ENCODE assay signal across 8 mouse cellular contexts in genomic region chr6:6005762-6006431, GRCm38 (mm10).
DNase-seq lines count a peak whose midpoint lies in the region; ATAC-seq and TF ChIP-seq lines count a peak whose summit lies in the region.

No protein-coding gene starts in this region.

- WGBS in forebrain, embryonic 12.5 days, result 3% methylated on average over 42 of the region's 42 CpGs
- whole genome bisulfite sequencing in heart, embryonic 16.5 days, result under 1% methylated on average over 41 of the region's 42 CpGs
- 7% methylated on average over 42 of the region's 42 CpGs for WGBS in liver, embryonic 12.5 days (ENCODE audit: insufficient replicate concordance)

- peak; percentile 51 for DNase-seq in c-Kit-positive CD71-negative TER-119-negative erythroid progenitor cells, embryonic 14.5 days (ENCODE audit: low read depth)
- peak; percentile 80 for DNase-seq in kidney, postnatal 14 days
- DNase-seq in neural tube, embryonic 10.5 days (ENCODE audit: extremely low spot score, low spot score), result peak; percentile 84

- peak overlapping the region; percentile 53 for H3K9ac ChIP-seq in forebrain, embryonic 12.5 days
- peak overlapping the region; percentile 76 for H3K9ac ChIP-seq in heart, embryonic 16.5 days (ENCODE audit: low read length)
- H3K9ac ChIP-seq in liver, embryonic 12.5 days, result peak overlapping the region; percentile 41; the same call in 1 of the 2 replicates

- TF ChIP-seq POLR2A in testis, adult 2 months (IDR thresholded peaks at IDR 0.05; ENCODE audit: control insufficient read depth, low read depth, low read length), result no peak

- no peaks in the 10 kb centered on the region for H3K36me3 ChIP-seq in E14TG2a.4 (ENCODE audit: insufficient read depth, low read length)
- no peaks in the 10 kb centered on the region for H3K36me3 ChIP-seq in forebrain, embryonic 12.5 days (replicated peaks)
- H3K36me3 ChIP-seq in heart, embryonic 16.5 days (ENCODE audit: control insufficient read depth, insufficient read depth), result no peaks in the 10 kb centered on the region
- H3K36me3 ChIP-seq in liver, embryonic 12.5 days, result no peaks in the 10 kb centered on the region
- H3K36me3 ChIP-seq in testis, adult 2 months (ENCODE audit: control insufficient read depth, insufficient read depth, low read length), result no peaks in the 10 kb centered on the region

- peak; percentile 95 for ATAC-seq in forebrain, embryonic 12.5 days (ENCODE audit: low FRiP score)
- ATAC-seq in heart, embryonic 16.5 days (replicated peaks; ENCODE audit: extremely low read depth, insufficient read depth, low FRiP score), result peak; percentile 86
- ATAC-seq in liver, embryonic 12.5 days, result peak; percentile 59; the same call in 1 of the 2 replicates

- peak overlapping the region; percentile 88 for H3K4me2 ChIP-seq in forebrain, embryonic 12.5 days
- H3K4me2 ChIP-seq in heart, embryonic 16.5 days (ENCODE audit: low read depth, low read length), result peak overlapping the region; percentile 94
- H3K4me2 ChIP-seq in liver, embryonic 12.5 days, result peak overlapping the region; percentile 72

- peaks cover 14% of the 10 kb centered on the region for H3K27me3 ChIP-seq in E14TG2a.4 (ENCODE audit: insufficient read depth, low read length)
- no peaks in the 10 kb centered on the region for H3K27me3 ChIP-seq in forebrain, embryonic 12.5 days
- no peaks in the 10 kb centered on the region for H3K27me3 ChIP-seq in heart, embryonic 16.5 days (ENCODE audit: control insufficient read depth, insufficient read depth, low read length)
- H3K27me3 ChIP-seq in liver, embryonic 12.5 days (replicated peaks), result peaks cover 19% of the 10 kb centered on the region
- H3K27me3 ChIP-seq in testis, adult 2 months (ENCODE audit: control insufficient read depth, insufficient read depth, low read length), result no peaks in the 10 kb centered on the region

- H3K4me3 ChIP-seq in E14TG2a.4 (replicated peaks; ENCODE audit: low read length), result peak overlapping the region; percentile 78
- H3K4me3 ChIP-seq in forebrain, embryonic 12.5 days (replicated peaks), result peak overlapping the region; percentile 50
- H3K4me3 ChIP-seq in heart, embryonic 16.5 days (ENCODE audit: low read length), result peak overlapping the region; percentile 71
- H3K4me3 ChIP-seq in liver, embryonic 12.5 days, result peak overlapping the region; percentile 56
- peak overlapping the region; percentile 88 for H3K4me3 ChIP-seq in testis, adult 2 months (ENCODE audit: control insufficient read depth, low read depth, low read length)

- H3K9me3 ChIP-seq in E14TG2a.4 (ENCODE audit: low read length), result no peaks in the 10 kb centered on the region
- no peaks in the 10 kb centered on the region for H3K9me3 ChIP-seq in forebrain, embryonic 12.5 days
- no peaks in the 10 kb centered on the region for H3K9me3 ChIP-seq in heart, embryonic 16.5 days (replicated peaks; ENCODE audit: control insufficient read depth, low read length)
- no peaks in the 10 kb centered on the region for H3K9me3 ChIP-seq in liver, embryonic 12.5 days (replicated peaks)

- peaks cover 2% of the 10 kb centered on the region for H3K4me1 ChIP-seq in E14TG2a.4 (replicated peaks; ENCODE audit: low read depth, low read length)
- peaks cover 12% of the 10 kb centered on the region for H3K4me1 ChIP-seq in forebrain, embryonic 12.5 days
- H3K4me1 ChIP-seq in heart, embryonic 16.5 days (ENCODE audit: control insufficient read depth, insufficient read depth, low read length), result peaks cover 10% of the 10 kb centered on the region; the same call in 1 of the 2 replicates
- no peaks in the 10 kb centered on the region for H3K4me1 ChIP-seq in liver, embryonic 12.5 days
- H3K4me1 ChIP-seq in testis, adult 2 months (ENCODE audit: control insufficient read depth, insufficient read depth, low read length), result peaks cover 11% of the 10 kb centered on the region

- peak; percentile 73 for TF ChIP-seq CTCF in E14TG2a.4 (conservative IDR thresholded peaks at IDR 0.05; ENCODE audit: low read length)
- peak; percentile 72 for TF ChIP-seq CTCF in testis, adult 2 months (IDR thresholded peaks at IDR 0.05; ENCODE audit: control insufficient read depth, insufficient read depth, insufficient replicate concordance, low read depth, low read length)

- 0 out of 2 replicates have a peak overlapping the region, but pooled peaks have one; percentile 31 for H3K27ac ChIP-seq in forebrain, embryonic 12.5 days
- H3K27ac ChIP-seq in heart, embryonic 16.5 days (ENCODE audit: low read length), result no peak overlapping the region
- H3K27ac ChIP-seq in liver, embryonic 12.5 days, result no peak overlapping the region
- no peak overlapping the region for H3K27ac ChIP-seq in testis, adult 2 months (ENCODE audit: control insufficient read depth, insufficient read depth, low read depth, low read length)
